Mouse (Mus musculus): ENCODE data around the gene Cd52. TPM values are rescaled to one million over a fixed set of nuclear protein-coding genes. Genes with fewer than 3 reads are reported as not detected.
A peak's percentile ranks its signal among the peaks of the same experiment; 100 is the strongest.

Cd52 gene
- total and polyA plus RNA-seq, 2 experiments from 2014 or later = 2.7 TPM; not detected in 1

- WGBS = 58% methylated on average over 9 of the region's 9 CpGs
- no peak for DNase-seq (ENCODE audit: low spot score)
Measured at GRCm38 (mm10) chr4:134119644-134120043, 24.8 kb upstream of the Cd52 start.

DNA sequence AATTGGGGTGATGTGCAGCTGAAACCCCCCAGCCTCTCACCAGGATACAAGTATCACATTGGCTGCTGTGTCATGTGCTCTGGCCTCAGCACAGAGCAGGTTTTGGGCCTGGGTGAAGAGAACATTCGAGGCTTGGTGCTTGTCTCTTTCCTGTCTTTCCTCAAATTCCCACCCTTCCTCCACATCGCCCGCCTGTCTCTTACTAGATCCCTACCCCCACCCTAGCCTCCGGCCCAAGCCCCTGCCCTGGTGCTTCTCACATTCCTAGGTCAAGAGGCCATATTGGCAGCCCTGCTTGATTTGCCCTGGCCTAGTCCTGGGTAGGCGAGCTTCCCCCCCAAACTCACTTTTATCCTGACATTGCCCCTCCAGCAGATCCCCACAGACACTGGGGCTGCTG lies 24.2 kb upstream of the Cd52 start:
- no peaks in the 10 kb centered on the region for H3K27me3 ChIP-seq (ENCODE audit: insufficient read depth, low read length)
- 81% methylated on average over 5 of the region's 5 CpGs for WGBS
- H3K36me3 ChIP-seq (ENCODE audit: insufficient read depth, low read length) = no peaks in the 10 kb centered on the region
- H3K4me3 ChIP-seq (ENCODE audit: low read length) = no peak overlapping the region
- no peak for ATAC-seq
- H3K4me2 ChIP-seq (ENCODE audit: low read depth, low read length) = no peak overlapping the region
- no peak overlapping the region for H3K27ac ChIP-seq
- no peaks in the 10 kb centered on the region for H3K4me1 ChIP-seq (ENCODE audit: insufficient read depth, low read length)
- no peak overlapping the region for H3K9ac ChIP-seq (replicated peaks; ENCODE audit: low read length)
- no peak for TF ChIP-seq CTCF (IDR thresholded peaks at IDR 0.05; ENCODE audit: low read depth)
- DNase-seq (ENCODE audit: low spot score) = no peak
- H3K9me3 ChIP-seq (ENCODE audit: low read length) = no peaks in the 10 kb centered on the region

More at GRCm38 (mm10) chr4:134119644-134120043, 24.8 kb upstream of the Cd52 start:
- Histone ChIP-seq H3K9me3 (ENCODE audit: low read length) (no peaks in the 10 kb centered on the region), H3K27ac (no peak overlapping the region), H3K4me2 (ENCODE audit: low read depth, low read length) (no peak overlapping the region), H3K27me3 (ENCODE audit: insufficient read depth, low read length) (no peaks in the 10 kb centered on the region), H3K4me3 (ENCODE audit: low read length) (no peak overlapping the region), H3K36me3 (ENCODE audit: insufficient read depth, low read length) (no peaks in the 10 kb centered on the region), H3K4me1 (ENCODE audit: insufficient read depth, low read length) (0 out of 2 replicates have a peak, but pooled peaks cover 3% of the 10 kb centered on the region), H3K9ac (replicated peaks; ENCODE audit: low read length) (no peak overlapping the region)
- TF ChIP-seq CTCF (IDR thresholded peaks at IDR 0.05; ENCODE audit: low read depth) = peak; percentile 49
- ATAC-seq = no peak

GRCm38 (mm10) chr4:134118126-134118800 lies 23.4 kb upstream of the Cd52 start:
- WGBS = 66% methylated on average over 14 of the region's 14 CpGs
- Histone ChIP-seq H3K4me1 (ENCODE audit: insufficient read depth, low read length) (no peaks in the 10 kb centered on the region), H3K36me3 (ENCODE audit: insufficient read depth, low read length) (no peaks in the 10 kb centered on the region), H3K4me2 (ENCODE audit: low read depth, low read length) (no peak overlapping the region), H3K27me3 (ENCODE audit: insufficient read depth, low read length) (no peaks in the 10 kb centered on the region), H3K9ac (replicated peaks; ENCODE audit: low read length) (no peak overlapping the region), H3K27ac (no peak overlapping the region), H3K9me3 (ENCODE audit: low read length) (no peaks in the 10 kb centered on the region), H3K4me3 (ENCODE audit: low read length) (no peak overlapping the region)
- TF ChIP-seq CTCF (IDR thresholded peaks at IDR 0.05; ENCODE audit: low read depth) = no peak
- DNase-seq (ENCODE audit: low spot score) (no peak), ATAC-seq (no peak)

- Histone ChIP-seq H3K4me3 (ENCODE audit: low read length) (no peak overlapping the region), H3K27ac (no peak overlapping the region), H3K4me2 (ENCODE audit: low read depth, low read length) (no peak overlapping the region), H3K9ac (replicated peaks; ENCODE audit: low read length) (no peak overlapping the region), H3K27me3 (ENCODE audit: insufficient read depth, low read length) (no peaks in the 10 kb centered on the region), H3K36me3 (ENCODE audit: insufficient read depth, low read length) (no peaks in the 10 kb centered on the region), H3K9me3 (ENCODE audit: low read length) (no peaks in the 10 kb centered on the region), H3K4me1 (ENCODE audit: insufficient read depth, low read length) (no peaks in the 10 kb centered on the region)
- 75% methylated on average over 8 of the region's 8 CpGs for WGBS
- TF ChIP-seq CTCF (IDR thresholded peaks at IDR 0.05; ENCODE audit: low read depth) = no peak
- DNase-seq (ENCODE audit: low spot score) (no peak), ATAC-seq (no peak)
Measured at GRCm38 (mm10) chr4:134117012-134117411, 22.1 kb upstream of the Cd52 start.

DNA sequence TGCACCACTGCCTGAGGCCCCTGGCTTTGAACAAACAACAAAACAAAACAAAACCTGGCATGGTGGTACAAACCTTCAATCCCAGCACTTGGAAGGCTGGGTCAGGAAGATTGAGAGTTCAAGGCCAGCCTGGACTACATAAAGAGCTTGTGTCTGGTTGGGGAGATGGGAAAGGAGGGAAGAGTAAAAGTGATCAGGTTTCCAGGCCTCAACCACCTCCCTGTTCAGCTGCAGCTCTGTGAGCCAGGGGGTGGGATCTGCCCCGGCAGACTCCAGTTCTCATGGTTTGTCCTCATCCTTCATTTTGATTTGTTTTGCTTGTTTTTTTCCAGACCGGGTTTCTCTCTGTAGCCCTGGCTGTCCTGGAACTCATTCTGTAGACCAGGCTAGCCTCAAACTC lies 21.6 kb upstream of the Cd52 start:
- Histone ChIP-seq H3K27me3 (ENCODE audit: insufficient read depth, low read length) (no peaks in the 10 kb centered on the region), H3K4me2 (ENCODE audit: low read depth, low read length) (no peak overlapping the region), H3K27ac (no peak overlapping the region), H3K9me3 (ENCODE audit: low read length) (no peaks in the 10 kb centered on the region), H3K36me3 (ENCODE audit: insufficient read depth, low read length) (no peaks in the 10 kb centered on the region), H3K4me1 (ENCODE audit: insufficient read depth, low read length) (no peaks in the 10 kb centered on the region), H3K4me3 (ENCODE audit: low read length) (no peak overlapping the region), H3K9ac (replicated peaks; ENCODE audit: low read length) (no peak overlapping the region)
- ATAC-seq (no peak), DNase-seq (ENCODE audit: low spot score) (no peak)
- TF ChIP-seq CTCF (IDR thresholded peaks at IDR 0.05; ENCODE audit: low read depth) = no peak
- 86% methylated on average over 2 of the region's 2 CpGs for WGBS

- Histone ChIP-seq H3K4me1 (ENCODE audit: insufficient read depth, low read length) (no peaks in the 10 kb centered on the region), H3K27me3 (ENCODE audit: insufficient read depth, low read length) (no peaks in the 10 kb centered on the region), H3K9me3 (ENCODE audit: low read length) (no peaks in the 10 kb centered on the region), H3K36me3 (ENCODE audit: insufficient read depth, low read length) (no peaks in the 10 kb centered on the region), H3K4me3 (ENCODE audit: low read length) (no peak overlapping the region), H3K27ac (no peak overlapping the region), H3K9ac (replicated peaks; ENCODE audit: low read length) (no peak overlapping the region), H3K4me2 (ENCODE audit: low read depth, low read length) (no peak overlapping the region)
- ATAC-seq (no peak), DNase-seq (ENCODE audit: low spot score) (no peak)
- TF ChIP-seq CTCF (IDR thresholded peaks at IDR 0.05; ENCODE audit: low read depth) = no peak
- 89% methylated on average over 16 of the region's 16 CpGs for WGBS
Measured at GRCm38 (mm10) chr4:134115215-134116144, 20.6 kb upstream of the Cd52 start.
